In the genomic region with DNA sequence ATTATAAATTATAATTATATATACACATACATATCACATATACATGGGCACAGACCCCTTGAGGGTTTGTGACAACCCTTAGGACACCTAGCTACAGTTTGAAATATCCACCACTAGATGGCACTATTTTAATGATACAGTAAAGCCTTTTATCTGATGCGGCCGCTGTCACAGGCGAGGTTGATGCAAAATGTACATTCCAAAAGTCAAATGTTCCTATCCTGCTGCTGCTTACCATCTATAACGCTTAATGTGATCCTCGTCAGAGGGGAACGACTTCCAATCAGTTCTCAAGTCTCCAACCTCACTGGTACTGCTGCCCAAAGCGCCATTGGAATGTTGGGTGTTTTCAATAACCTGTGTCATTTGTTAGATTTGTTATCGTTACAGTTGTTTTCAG, we compare ENCODE assay signal across 11 mouse cellular contexts.
DNase-seq lines count a peak whose midpoint lies in the region; ATAC-seq and TF ChIP-seq lines count a peak whose summit lies in the region.
"Had no signal": no experiment of that assay in that cellular context is flagged by ENCODE, and none has a peak within 500 bp of the region (broad histone marks: within the 10 kb centered on the region; RNA-seq: fewer than 3 reads in every experiment).

No protein-coding gene starts in this region.

- peaks cover 4% of the 10 kb centered on the region; the same call in 1 of the 2 replicates for H3K27me3 ChIP-seq in forebrain, postnatal 0 days (ENCODE audit: insufficient read depth, low read length)
- H3K27me3 ChIP-seq in forebrain, embryonic 15.5 days = no peaks in the 10 kb centered on the region
- 0 out of 2 replicates have a peak, but pooled peaks cover 3% of the 10 kb centered on the region for H3K27me3 ChIP-seq in heart, embryonic 12.5 days (replicated peaks)
- H3K27me3 ChIP-seq: embryonic facial prominence, embryonic 15.5 days had no signal

- no peak overlapping the region for H3K27ac ChIP-seq in forebrain, postnatal 0 days (ENCODE audit: low read depth, low read length)
- no peak overlapping the region for H3K27ac ChIP-seq in forebrain, embryonic 15.5 days (replicated peaks)
- no peak overlapping the region for H3K27ac ChIP-seq in heart, embryonic 12.5 days (ENCODE audit: poor library complexity, severe bottlenecking)
- H3K27ac ChIP-seq: embryonic facial prominence, embryonic 15.5 days; neural tube, embryonic 13.5 days had no signal

- H3K4me3 ChIP-seq in forebrain, postnatal 0 days (ENCODE audit: low read depth, low read length) = no peak overlapping the region
- H3K4me3 ChIP-seq in forebrain, embryonic 15.5 days = no peak overlapping the region
- no peak overlapping the region for H3K4me3 ChIP-seq in lung, adult 2 months (replicated peaks; ENCODE audit: extremely low read depth, low read depth, low read length)
- H3K4me3 ChIP-seq in heart, embryonic 12.5 days = no peak overlapping the region
- H3K4me3 ChIP-seq: embryonic facial prominence, embryonic 15.5 days; neural tube, embryonic 13.5 days had no signal

- no peaks in the 10 kb centered on the region for H3K9me3 ChIP-seq in forebrain, postnatal 0 days (ENCODE audit: low read length)
- no peaks in the 10 kb centered on the region for H3K9me3 ChIP-seq in forebrain, embryonic 15.5 days
- H3K9me3 ChIP-seq in heart, embryonic 12.5 days (replicated peaks) = no peaks in the 10 kb centered on the region; the same call in 1 of the 2 replicates
- H3K9me3 ChIP-seq: embryonic facial prominence, embryonic 15.5 days had no signal

- TF ChIP-seq POLR2A in lung, adult 2 months (IDR thresholded peaks at IDR 0.05; ENCODE audit: borderline replicate concordance, extremely low read depth, low read depth, low read length) = no peak

- DNase-seq in forebrain, postnatal 0 days = peak; percentile 49
- DNase-seq in lung, adult 2 months = no peak
- DNase-seq in lung, postnatal 10 days = no peak
- peak; percentile 77 for DNase-seq in cerebellum, adult 9-10 months
- DNase-seq in retina, adult 2 months (ENCODE audit: low read depth, low spot score) = peak; percentile 0
- no peak for DNase-seq in Muller cell, postnatal 12 days (ENCODE audit: inconsistent ontology term)

- ATAC-seq in forebrain, postnatal 0 days = no peak
- no peak for ATAC-seq in forebrain, embryonic 15.5 days (replicated peaks)
- ATAC-seq in heart, embryonic 12.5 days (ENCODE audit: insufficient number of reproducible peaks, low FRiP score) = no peak

- no peaks in the 10 kb centered on the region for H3K36me3 ChIP-seq in forebrain, postnatal 0 days (ENCODE audit: insufficient read depth)
- no peaks in the 10 kb centered on the region for H3K36me3 ChIP-seq in forebrain, embryonic 15.5 days
- no peaks in the 10 kb centered on the region for H3K36me3 ChIP-seq in heart, embryonic 12.5 days
- H3K36me3 ChIP-seq: embryonic facial prominence, embryonic 15.5 days; G1E; neural tube, embryonic 13.5 days had no signal

- WGBS in forebrain, postnatal 0 days = 42% methylated on average over 8 of the region's 8 CpGs
- 43% methylated on average over 8 of the region's 8 CpGs for WGBS in forebrain, embryonic 15.5 days
- WGBS in lung, adult 2 months = 37% methylated on average over 8 of the region's 8 CpGs
- 42% methylated on average over 8 of the region's 8 CpGs for WGBS in heart, embryonic 12.5 days

- no peak overlapping the region for H3K4me2 ChIP-seq in forebrain, postnatal 0 days (ENCODE audit: low read depth)
- H3K4me2 ChIP-seq in forebrain, embryonic 15.5 days (replicated peaks) = no peak overlapping the region
- H3K4me2 ChIP-seq in heart, embryonic 12.5 days = no peak overlapping the region
- H3K4me2 ChIP-seq: embryonic facial prominence, embryonic 15.5 days; neural tube, embryonic 13.5 days had no signal

- TF ChIP-seq CTCF in forebrain, postnatal 0 days (IDR thresholded peaks at IDR 0.05; ENCODE audit: low read depth) = peak; percentile 60
- TF ChIP-seq CTCF in lung, adult 2 months (IDR thresholded peaks at IDR 0.05; ENCODE audit: insufficient read depth, low read length) = 0 out of 2 replicates have a peak, but pooled peaks have one; percentile 4

- no peak overlapping the region for H3K9ac ChIP-seq in forebrain, postnatal 0 days
- no peak overlapping the region for H3K9ac ChIP-seq in forebrain, embryonic 15.5 days (replicated peaks)
- H3K9ac ChIP-seq in heart, embryonic 12.5 days = no peak overlapping the region
- H3K9ac ChIP-seq: embryonic facial prominence, embryonic 15.5 days; neural tube, embryonic 13.5 days had no signal

- no peaks in the 10 kb centered on the region for H3K4me1 ChIP-seq in forebrain, postnatal 0 days (ENCODE audit: insufficient read depth)
- H3K4me1 ChIP-seq in forebrain, embryonic 15.5 days = peaks cover 3% of the 10 kb centered on the region; the same call in 1 of the 2 replicates
- no peaks in the 10 kb centered on the region for H3K4me1 ChIP-seq in lung, adult 2 months (ENCODE audit: control insufficient read depth, insufficient read depth, low read length)
- H3K4me1 ChIP-seq in heart, embryonic 12.5 days (replicated peaks) = no peaks in the 10 kb centered on the region
- H3K4me1 ChIP-seq: embryonic facial prominence, embryonic 15.5 days had no signal

Comparison
In these comparisons a context has a peak if more than half of its experiments do, and no peak if none do; other contexts are left out.
1. DNase-seq: peak in forebrain, postnatal 0 days (single experiment), cerebellum, adult 9-10 months (single experiment) and retina, adult 2 months (single experiment); none in lung, adult 2 months (single experiment), lung, postnatal 10 days (single experiment) and Muller cell, postnatal 12 days (single experiment).